Mouse (Mus musculus): Measurements from ENCODE around the gene Adcyap1r1. TPM values are rescaled to one million over a fixed set of nuclear protein-coding genes. Genes with fewer than 3 reads are reported as not detected.

Adcyap1r1 gene
- 0.96 TPM for polyA plus RNA-seq (2014; fragmentation: Illumina TruSeq; extraction: RNeasy Lipid Tissue Mini Kit (QIAGEN cat#74804); ENCODE audit: insufficient read depth, low read depth, low replicate concordance)

DNA sequence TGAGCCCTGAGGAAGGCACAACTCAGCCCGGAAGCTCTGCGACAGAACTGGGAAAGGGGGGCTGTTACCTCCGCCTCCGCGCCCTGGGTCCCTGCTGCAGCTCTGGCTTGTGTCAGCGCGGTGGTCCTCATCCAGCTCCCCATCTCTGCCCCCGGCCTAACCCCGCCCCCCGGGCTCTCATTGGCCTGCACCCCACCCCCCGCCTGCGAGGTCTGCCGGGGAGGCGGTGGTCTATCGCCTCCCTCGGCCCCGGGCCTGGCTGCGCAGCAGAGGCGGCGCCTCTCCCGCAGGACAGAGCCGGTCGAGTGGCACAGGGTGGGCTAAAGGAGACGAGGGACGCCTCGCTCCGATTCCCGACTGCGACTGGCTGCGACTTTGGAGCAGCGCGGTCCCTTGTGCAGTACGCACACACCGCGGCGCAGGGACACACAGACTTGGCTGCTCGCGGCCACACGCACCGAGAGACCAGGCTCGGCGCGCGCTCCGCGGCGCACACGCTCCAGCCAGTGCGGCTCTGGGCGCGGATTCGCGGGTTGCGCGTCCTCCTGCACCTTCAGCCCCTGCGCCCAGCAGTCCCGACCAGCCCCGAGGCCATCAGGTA lies at the start of gene Adcyap1r1:
Gene Adcyap1r1, plus strand, starts transcription at position 208 of the 601 bp plus-strand sequence.

Other genes with a start within 250 kb of the Adcyap1r1 start
- 10.6 TPM for gene Mindy4, start 248.6 kb upstream of the Adcyap1r1 start, polyA plus RNA-seq (2014; fragmentation: Illumina TruSeq; extraction: RNeasy Lipid Tissue Mini Kit (QIAGEN cat#74804); ENCODE audit: insufficient read depth, low read depth, low replicate concordance)
- 452 TPM for gene Aqp1, start 115.5 kb upstream of the Adcyap1r1 start, polyA plus RNA-seq (2014; fragmentation: Illumina TruSeq; extraction: RNeasy Lipid Tissue Mini Kit (QIAGEN cat#74804); ENCODE audit: insufficient read depth, low read depth, low replicate concordance)
- gene Ghrhr, start 75.7 kb upstream of the Adcyap1r1 start, polyA plus RNA-seq (2014; fragmentation: Illumina TruSeq; extraction: RNeasy Lipid Tissue Mini Kit (QIAGEN cat#74804); ENCODE audit: insufficient read depth, low read depth, low replicate concordance), result not detected
- not detected for gene Neurod6, start 229.3 kb downstream of the Adcyap1r1 start, polyA plus RNA-seq (2014; fragmentation: Illumina TruSeq; extraction: RNeasy Lipid Tissue Mini Kit (QIAGEN cat#74804); ENCODE audit: insufficient read depth, low read depth, low replicate concordance)